Mouse (Mus musculus) retina, postnatal 7 days (tissue): ENCODE data around the gene Alg9.

ENCODE experiments used
- DNase-seq: peaks from one replicate; pipeline ENCODE4 v3.0.0-alpha.2; 2012; ENCODE audit warnings: low read depth, low spot score

The Alg9 gene

GRCm38 (mm10) chr9:50852634-50853349, 78.0 kb downstream of the Alg9 start:
- no peak for DNase-seq

GRCm38 (mm10) chr9:50854376-50854775, 79.6 kb downstream of the Alg9 start:
- no peak for DNase-seq

- no peak for DNase-seq
These were observed 80.4 kb downstream of the Alg9 start for GRCm38 (mm10) chr9:50855133-50855766.

GRCm38 (mm10) chr9:50855780-50856179, 81.0 kb downstream of the Alg9 start:
- DNase-seq, result no peak

GRCm38 (mm10) chr9:50856341-50857081, 81.7 kb downstream of the Alg9 start:
- peak; percentile 76 for DNase-seq

- DNase-seq, result no peak
These were observed 82.3 kb downstream of the Alg9 start for GRCm38 (mm10) chr9:50857082-50857641.

- DNase-seq, result no peak
These were observed 83.9 kb downstream of the Alg9 start for GRCm38 (mm10) chr9:50858681-50859080.

GRCm38 (mm10) chr9:50861119-50861839, 86.5 kb downstream of the Alg9 start:
- DNase-seq, result no peak

- DNase-seq, result no peak
These were observed 89.0 kb downstream of the Alg9 start for GRCm38 (mm10) chr9:50863824-50864223.

GRCm38 (mm10) chr9:50864877-50865276, 90.1 kb downstream of the Alg9 start:
- DNase-seq, result no peak

GRCm38 (mm10) chr9:50865803-50866202, 91.0 kb downstream of the Alg9 start:
- no peak for DNase-seq

- DNase-seq, result no peak
These were observed 92.2 kb downstream of the Alg9 start for GRCm38 (mm10) chr9:50867015-50867414.

- no peak for DNase-seq
These were observed 93.4 kb downstream of the Alg9 start for GRCm38 (mm10) chr9:50868182-50868581.

- no peak for DNase-seq
These were observed 98.4 kb downstream of the Alg9 start for GRCm38 (mm10) chr9:50873210-50873609.

- DNase-seq, result no peak
These were observed 99.2 kb downstream of the Alg9 start for GRCm38 (mm10) chr9:50874031-50874430.

GRCm38 (mm10) chr9:50875470-50875869, 100.7 kb downstream of the Alg9 start:
- DNase-seq, result no peak

GRCm38 (mm10) chr9:50876287-50876686, 101.5 kb downstream of the Alg9 start:
- DNase-seq, result no peak

GRCm38 (mm10) chr9:50877431-50877830, 102.6 kb downstream of the Alg9 start:
- DNase-seq, result no peak

GRCm38 (mm10) chr9:50882183-50882582, 107.4 kb downstream of the Alg9 start:
- no peak for DNase-seq

GRCm38 (mm10) chr9:50884093-50884492, 109.3 kb downstream of the Alg9 start:
- no peak for DNase-seq

GRCm38 (mm10) chr9:50884741-50885599, 110.2 kb downstream of the Alg9 start:
- peak; percentile 11 for DNase-seq
